Mouse (Mus musculus) cerebellum, adult 18-20 months (tissue): ENCODE results near the gene Tardbp.

Experiments used
- DNase-seq, 2 experiments: peaks; one replicate each; pipeline ENCODE4 v3.0.0; 2021

Tardbp gene

DNA sequence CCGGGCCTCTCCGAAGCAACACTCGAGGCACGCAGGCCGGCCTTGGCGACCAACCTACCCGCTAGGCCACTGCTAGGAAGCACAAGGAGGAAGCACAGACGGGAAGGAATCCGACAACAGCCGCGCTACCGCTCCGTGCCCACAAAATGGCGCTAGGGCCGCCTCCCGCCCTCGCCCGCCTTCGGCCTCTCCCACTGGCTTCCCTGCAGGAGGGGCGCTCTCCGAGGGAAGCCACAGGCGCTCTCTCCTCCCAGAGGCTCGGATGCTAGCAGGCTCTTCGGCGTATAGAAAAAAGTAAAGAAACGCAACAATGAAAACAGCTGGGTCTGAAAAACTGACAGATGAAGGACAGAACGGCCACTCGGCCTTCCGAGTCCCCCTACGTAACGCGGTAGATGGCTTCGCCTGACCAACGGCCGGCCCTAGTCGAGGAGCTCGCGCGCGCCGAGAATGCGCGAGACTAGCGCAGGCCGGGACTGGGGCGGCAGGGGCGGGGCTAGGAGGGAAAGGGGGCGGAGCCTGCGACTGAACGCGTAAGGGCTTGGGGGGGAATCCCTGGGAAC, at the start of gene Tardbp:
Gene Tardbp, minus strand, starts transcription at position 397 of the 563 bp plus-strand sequence.
- DNase-seq, result peak; percentile 95 to 97

DNA sequence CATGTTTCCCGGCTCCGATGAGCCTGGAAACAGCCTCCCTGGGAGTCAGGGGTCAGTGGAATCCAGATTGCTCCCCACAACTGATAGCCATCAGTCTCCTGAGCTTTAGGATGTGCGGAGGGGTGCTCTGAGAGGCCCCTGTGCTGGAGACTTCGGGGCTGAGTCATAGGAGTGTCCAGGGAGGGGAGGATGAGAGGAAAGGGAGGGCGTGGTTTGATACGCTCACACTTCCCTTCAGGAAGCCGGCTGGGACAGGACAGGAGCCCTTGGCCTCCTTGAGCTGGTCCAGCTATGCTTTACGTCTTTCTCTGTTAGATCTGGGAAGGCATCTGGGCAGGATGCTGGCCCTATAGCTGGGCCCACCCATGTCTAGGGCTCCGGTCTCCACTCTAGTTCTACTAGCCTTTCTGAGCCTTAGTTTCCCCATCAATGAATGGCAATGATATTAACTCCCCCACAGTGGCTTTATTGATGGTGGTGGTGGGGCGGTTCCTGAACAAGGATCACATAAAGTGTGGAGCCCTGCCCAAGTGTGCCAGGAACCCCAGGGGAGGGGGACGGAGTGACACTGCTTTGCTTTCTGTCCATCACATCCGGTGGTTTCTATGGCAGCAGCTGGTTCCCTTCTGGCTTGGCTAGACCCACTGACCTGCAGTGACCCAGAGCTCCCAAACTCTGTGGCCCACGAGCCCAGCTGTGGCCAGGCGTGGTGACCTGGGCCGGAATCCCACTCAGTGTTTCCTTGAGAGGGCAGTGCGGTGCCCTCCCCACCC, 49.6 kb upstream of the Tardbp start:
- no peak for DNase-seq

DNA sequence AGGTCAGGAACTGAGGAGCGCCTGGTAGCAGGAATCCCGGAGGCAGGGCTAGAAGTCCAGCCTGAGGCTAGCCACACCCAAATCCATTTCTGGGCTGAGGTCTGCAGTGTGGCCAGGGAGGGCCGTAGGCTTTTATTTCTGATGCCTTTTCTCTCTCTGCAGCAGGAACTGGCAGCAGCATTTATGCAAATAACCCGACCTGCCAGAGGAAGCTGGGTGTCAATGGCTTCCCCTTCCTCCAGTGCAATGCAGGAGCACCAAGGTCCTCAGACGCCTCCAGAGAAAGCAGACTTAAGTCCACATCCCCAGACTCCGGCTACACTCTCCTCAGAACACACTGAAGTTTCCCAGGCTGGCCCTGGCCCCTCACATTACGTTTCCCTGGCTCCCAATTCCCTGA, 48.2 kb upstream of the Tardbp start:
- DNase-seq, result no peak

DNA sequence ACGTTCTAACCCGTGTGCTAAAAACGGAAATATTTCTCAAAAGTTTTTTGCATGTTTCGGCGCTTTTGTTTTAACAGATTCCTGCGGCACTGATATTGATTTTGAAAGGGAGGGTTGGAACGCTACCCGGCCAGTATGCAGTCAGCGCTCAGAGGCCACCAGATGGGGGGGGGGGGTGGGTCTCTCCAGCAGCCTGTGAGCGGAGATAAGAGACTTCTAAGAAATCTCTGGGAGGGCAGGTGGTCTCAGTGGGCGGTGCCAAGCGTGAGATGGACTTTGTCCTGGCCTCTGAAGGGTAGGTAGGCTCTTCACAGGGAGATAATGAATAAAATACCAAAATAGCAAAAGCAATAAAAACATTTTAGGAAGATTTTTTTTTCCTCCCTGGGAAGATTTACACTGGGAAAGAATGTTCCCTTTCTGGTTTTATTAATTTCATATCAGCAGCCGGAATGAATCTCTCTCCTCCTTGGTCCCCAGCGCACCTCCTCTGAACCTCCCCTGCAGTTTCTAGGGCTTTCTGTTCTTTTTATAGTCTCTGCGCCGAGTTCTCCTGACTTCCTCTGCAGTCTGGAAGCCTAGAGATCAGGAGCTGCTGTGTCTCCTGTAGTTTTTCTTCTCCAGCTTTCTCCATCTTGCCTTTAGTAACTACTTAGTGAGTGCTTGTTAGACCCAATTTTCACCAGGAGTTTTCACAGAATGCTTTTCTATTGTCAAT, 44.6 kb upstream of the Tardbp start:
- no peak for DNase-seq

DNA sequence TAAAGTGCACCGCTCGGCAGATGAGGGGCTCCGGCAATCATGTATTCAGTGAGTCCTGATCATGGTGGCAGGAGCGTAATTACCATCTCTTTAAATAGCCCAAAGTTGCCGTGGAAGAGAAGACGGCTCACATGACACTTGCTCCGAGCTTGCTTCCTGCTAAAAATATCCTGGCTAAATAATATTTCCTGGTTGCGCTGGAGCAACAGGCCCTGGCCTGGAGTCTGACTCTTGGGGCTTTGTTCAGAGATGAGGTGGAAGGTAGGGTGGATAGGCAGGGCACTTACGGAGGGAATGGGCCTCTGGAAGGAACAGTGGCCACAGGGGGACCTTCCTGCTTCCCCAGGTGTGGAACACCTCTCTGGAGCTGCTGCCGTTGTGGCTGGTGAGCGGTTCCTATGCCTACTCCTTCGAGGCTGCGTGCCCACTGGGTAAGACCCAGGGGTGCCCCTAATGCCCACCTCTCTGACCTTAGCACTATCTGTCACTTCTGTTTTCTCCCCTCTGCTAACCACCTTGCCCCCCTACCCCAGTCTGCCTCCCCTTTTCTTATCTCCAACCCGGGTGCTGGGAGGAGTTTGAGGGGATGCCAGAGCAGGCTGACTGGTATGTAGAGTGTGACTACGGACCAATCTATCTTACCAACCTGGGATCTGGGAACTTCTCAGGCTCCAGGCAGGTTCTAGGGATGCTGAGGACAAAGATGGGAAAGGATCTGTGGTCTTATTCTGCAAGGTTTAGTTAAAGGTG, 40.4 kb upstream of the Tardbp start:
- no peak for DNase-seq

DNA sequence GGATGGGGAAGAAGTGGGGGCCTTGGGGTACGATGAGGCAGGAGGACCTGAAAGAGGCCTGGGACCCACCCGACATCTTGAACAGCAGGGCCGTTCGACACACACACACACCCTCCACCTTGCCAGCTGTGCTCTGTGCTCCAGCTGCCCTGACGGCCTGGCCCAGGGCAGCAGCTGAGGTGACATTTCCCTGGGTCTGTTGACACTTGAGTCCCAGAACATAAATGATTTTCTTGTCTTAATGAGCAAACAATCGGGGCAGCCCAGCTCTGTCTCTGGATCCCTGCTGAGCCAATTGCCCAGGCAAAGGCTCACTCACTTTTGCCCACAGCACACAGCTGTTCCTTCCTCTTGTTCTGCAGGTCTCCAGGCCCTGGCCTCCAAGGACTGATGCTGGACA, 37.2 kb upstream of the Tardbp start:
- DNase-seq, result no peak

DNA sequence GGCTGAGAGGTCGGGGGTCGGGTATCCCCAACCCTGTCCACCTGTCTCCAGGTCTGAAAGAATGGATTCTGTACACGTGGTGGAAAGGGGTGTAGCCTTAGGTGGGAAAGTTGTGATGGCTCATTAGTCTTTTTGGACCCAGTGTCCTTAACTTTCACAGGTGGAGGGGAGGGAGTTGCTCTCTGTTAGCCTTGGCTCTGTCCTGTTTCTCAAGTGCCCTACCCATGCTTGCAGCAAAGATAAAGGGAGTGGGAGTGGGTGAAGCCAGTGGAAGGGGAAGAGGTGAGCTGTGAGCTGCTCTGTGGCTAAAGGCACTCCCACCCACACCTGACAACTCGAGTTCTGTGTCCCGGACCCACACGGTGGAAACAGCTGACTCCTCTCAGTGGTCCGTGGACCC, 36.5 kb upstream of the Tardbp start:
- DNase-seq, result no peak

DNA sequence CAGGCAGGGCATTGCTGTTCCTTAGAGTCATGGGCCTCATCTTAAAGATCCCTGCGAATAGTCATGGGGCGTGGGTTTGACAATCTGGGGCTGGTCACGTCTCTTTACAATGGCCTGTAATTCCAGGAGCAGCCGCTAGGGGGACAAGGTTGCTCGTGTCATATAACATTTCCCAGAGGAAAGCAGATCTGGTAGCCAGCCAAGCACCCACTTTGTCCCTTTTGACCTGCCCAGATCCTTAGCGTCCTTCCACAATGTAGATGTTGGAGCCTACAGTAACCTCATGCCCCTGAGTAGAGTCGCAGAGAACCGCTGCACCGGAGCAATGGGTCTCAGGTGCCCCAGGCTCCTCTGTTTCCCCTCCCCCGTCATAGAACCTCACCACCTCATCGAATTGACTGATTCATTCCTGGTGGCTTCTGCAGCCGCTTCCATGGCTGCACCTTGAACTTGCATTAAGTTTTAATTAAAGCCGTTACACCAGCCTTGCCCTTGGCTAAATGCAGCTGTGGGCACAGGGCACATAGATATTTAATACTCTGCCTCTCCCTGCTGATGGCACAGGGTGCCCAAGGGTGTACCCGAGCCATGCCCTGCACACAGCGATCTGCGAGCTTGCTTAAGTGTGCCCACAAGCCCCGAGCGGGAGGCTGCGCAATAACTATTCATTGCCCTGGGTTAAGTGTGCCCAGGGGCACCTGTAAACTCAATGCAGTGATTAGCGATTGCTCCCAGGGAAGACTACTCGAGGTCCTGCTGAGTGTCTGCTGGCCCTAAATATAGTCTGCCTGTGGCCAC, 35.5 kb upstream of the Tardbp start:
- peak; percentile 68 to 74 for DNase-seq

DNA sequence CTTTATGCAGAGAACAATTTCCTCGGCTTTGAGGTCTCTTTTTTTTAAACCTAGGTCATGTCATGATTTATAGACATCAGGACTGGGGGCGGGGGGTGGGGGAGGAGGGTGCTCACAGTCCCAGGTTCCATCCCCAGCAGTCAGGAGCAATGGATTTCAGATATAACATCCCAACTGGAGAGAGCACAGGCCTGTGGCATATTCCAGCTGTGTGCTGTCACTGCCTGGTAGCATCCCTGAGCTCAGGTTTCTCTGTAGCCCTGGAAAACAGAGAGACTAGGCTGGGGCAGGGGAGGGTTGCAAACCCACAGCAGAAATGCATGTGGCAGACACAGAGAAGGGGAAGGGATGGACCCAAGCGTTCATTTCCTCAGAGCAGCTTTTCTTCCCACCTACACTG, 33.4 kb upstream of the Tardbp start:
- DNase-seq, result no peak

DNA sequence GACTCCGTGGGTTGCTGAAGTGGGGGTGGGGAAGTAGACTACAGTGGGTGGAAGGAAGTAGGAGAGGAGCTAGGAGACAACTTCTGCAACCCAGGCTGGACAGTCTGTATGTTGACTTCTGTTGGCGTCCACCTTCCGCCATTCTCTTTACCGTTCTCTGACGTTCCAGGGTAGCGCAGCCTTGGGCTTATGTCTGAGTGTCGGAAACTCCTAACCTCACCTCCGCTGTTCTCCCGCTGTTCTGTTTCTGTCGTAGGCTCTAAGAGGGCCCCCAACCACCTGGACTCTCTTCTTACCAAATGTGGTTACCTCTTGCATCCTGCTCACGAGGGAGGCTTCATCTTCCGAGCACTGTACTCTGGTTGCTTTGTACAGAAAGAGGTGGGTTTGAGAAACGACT, 31.0 kb upstream of the Tardbp start:
- DNase-seq, result no peak

DNA sequence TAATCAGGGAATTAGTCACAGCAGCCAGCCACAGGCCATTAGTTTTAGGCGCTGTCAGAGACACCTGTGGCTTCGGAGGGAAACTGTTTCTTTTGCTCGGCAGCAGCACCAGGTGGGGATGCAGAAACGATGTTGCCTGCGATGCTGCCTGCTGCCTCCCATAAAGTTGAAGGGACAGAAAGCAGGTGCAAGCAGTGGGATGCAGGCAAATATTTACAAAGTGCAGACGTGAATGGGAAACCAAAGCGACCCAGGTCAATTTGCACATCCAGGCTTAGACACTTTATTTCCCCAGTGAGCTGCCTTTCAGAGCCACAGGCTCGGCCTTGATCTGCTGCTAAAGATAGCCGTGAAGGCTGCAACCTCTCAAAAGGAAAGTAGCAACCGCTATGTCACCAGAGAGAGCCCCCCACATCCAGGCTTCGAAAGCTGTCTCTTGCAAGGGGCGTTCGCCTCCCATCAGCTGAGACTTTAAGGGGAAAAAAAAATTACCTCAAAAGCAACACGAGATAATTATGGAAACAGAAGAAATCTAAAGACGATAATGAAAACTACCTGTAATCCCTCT, 30.0 kb upstream of the Tardbp start:
- DNase-seq, result no peak

DNA sequence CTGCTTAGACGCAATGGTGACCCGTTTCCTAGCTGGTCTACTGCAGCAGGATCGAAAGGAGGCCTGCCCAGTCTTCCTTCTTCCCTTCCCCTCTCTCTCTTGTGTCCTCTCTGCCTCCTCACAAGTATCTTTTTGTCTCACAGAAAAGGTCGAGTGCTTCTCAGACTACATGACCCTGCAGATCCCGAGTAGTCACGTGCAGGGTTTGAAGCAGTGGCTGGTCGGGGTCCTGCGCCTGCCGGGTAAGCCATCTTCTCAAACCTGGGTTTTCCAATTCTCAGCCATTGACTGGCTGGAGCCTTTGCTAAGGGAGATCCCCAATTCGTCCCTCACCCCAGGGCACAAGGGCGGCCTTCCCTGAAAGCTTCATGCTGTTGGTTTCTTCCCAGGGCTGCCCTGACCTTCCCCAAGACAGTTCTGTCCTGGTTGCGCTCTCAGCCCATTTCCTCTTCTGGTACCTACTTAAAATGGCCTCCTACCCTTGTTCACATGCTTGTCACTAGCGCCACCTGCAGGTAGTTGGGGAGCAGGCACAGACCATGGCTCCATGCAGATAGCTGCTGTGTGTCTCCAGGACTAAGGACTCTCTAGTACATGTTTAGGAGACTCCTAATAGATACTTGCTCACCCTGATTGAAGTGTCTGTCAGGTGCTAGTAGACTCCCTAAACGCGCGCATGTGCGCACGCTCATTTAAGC, 28.0 kb upstream of the Tardbp start:
- peak; percentile 12 to 44 for DNase-seq

DNA sequence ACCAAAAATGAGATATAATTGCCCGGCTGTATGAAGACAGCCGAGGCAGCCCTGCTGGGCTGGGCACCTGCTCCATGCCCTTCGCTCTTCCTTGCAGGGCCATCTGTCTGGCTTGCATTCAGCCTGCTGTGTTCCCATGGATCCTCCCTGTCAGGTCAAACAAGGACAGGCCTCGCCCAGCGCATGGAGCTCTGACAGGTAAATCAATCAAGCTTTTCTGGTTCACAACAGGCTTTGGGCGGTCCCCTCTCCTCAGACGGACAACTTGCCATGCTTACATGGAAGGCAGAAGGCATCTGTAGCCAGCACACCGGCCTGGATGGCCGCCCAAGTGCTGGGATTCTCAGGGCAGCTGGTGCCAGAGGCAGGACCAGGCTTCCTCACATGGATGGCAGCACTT, 24.2 kb upstream of the Tardbp start:
- DNase-seq, result peak; percentile 74 to 80

DNA sequence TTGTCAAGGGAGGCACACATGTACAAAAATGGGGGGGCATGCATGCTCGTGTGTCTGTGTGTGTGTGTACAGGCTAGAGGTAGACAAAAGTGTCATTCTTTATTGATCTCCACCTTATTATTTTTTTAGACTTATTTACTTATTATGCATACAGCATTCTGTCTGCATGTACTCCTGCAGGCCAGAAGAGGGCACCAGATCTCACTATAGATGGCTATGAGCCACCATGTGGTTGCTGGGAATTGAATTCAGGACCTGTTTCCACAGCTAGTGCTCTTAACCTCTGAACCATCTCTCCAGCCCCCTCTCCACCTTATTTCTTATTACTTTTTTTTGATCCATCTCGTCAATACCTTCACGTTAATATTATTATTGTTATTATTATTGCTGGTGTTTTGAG, 22.5 kb upstream of the Tardbp start:
- no peak for DNase-seq

DNA sequence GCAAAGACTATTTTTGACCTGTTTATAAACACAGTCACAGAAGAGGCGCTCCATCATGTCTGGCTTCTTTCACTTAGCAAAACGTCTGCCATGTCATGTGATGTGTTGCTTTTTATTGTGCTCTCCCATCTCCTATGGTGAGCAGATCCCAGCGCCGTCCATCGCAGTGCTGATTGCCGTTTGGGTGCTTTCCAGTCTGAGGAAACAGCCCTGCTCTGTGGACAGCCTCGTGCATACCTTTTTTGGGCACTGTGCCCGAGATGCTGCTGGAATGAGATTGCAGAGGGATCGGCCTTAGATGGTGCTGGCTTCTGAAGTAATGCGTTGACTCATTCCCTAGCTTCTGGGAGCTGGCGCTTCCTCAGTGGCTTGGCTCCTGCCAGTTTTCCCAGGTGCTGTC, 19.8 kb upstream of the Tardbp start:
- DNase-seq, result peak; percentile 70 to 72

DNA sequence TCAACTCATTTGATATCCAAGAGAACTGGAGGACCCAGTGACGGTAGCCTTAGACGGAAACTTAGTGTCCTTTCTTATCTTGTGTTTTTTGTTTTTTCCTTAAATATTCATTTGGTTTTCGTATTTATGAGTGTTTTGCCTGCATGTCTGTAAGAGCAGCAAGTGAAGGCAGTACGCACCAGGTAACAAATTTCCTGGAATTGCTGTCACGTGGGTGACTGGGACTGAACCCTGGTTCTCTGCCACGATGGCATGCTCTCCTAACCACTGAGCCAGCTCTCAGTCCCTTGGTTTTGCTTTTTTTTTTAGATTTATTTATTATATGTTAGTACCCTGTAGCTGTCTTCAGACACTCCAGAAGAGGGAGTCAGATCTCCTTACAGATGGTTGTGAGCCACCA, 18.1 kb upstream of the Tardbp start:
- no peak for DNase-seq

DNA sequence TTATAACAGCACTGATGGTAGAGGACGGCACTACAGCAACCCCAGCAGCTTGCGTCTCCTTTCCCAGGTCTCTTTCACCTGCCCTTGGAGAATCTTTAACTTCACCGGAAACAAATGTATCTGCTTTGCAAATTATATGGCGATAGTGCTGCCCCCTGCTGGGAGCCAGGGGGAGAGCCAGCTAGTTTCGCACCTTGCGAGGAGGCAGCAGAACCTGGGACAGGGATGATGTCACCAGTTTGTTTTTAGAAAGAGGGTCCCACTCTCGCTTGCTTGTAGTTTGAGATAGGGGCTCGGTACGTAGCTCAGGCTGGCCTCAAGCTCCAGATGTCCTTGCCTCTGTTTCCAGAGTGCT, 17.3 kb upstream of the Tardbp start:
- peak; percentile 74 to 79 for DNase-seq

DNA sequence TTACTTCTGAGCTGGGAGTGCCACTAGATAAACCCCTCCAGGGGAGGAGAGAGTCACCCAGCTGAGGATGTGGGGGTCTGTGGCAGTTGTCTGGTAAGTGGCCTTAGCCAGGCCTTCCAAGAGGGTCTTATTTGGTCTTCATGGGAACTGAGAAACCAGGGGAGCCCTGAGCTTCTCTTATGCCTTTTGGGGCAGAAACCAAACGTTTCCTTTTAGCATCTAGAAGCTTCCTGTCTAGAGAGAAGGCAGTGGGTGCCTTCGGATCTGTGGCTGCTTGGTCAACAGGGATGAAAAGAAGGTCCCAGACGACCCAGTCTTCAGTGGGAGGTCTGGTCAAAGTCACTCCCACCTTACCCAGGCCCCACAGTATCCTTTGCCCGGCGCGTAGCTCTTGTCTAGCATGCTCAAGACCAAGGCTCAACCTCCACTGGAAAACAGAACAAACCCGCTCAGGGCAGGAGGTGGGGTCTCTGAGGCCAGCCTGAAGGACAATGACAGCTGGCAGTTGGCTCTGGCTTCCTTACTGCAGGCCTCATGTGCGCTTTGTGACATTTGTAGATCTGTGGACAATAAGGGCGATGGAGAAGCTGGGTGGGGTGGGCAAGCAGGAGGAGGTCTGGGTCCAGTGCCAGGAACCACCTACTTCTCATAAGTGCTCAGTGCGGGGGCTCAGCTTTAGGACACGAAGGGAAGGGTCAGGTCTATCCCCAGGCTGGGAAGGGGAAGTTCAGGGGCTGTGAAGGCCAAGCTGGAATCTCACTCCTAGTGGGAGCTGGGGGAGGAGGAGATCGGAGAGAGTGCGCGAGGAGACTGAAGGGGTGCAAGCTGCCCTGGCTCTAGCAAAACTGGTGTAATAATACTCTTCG, 16.7 kb upstream of the Tardbp start, which contains the start of gene Gm572:
Gene Gm572, plus strand, starts transcription at position 27 of the 866 bp plus-strand sequence.
- no peak for DNase-seq

DNA sequence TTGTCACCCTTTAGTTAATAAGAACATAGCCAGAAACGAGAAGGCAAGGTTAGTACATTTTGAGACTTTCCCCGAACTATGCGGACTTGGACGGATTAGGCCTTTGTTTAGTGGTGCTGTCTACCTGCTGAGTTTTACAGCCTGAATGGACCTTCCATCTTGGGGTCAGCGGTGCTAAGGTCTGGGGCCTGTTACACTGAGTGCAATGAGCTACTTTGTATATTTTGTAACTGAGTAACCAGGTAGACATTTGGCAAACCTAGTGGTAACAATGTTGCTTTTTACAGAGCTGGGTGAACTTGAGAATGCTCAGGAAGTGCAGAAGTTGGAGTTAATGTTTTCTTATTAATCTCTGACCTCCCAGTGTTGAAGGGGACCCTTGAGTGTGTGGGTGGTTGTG, 14.3 kb upstream of the Tardbp start:
- no peak for DNase-seq

DNA sequence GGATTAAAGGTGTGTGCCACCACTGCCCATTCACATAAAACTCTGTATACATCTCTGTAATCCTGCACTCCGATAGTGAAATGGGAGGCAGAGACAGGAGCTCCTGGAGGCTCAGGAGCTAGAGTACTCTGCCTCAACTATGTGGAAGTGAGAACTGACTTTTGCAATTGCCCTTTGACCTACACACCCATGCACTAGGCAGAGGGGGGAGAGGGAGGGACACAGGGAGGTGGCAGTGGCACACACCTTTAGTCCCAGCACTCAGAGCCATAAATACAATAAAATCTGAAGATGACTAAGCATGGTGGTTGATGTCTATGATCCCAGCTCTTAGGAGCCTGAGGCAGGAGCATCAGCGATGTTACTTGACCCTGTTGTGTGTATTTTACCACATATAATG, 12.6 kb upstream of the Tardbp start:
- no peak for DNase-seq

DNA sequence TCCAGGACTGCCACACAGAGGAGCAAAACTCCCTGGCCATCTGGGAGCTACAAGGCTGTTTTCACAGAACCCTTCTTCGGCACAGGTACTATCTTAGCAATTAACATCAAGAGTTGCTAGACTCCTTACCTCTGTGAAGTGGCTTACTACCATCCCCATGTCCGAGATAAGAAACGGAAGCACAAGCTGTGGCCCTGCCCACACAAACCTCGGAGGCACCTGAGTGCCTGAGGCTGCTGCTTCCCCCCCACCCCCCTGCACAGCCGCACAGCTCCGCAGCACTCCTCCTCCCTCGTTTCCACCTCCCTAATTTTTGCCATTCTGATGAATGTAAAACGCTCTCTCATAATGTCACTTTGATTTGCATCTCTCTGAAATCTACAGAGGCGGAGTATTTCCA, 11.5 kb upstream of the Tardbp start:
- DNase-seq, result no peak
